Mouse (Mus musculus) mouse embryonic stem cell (cell line): ENCODE results near the gene Arhgap22.

ENCODE experiments used
- in situ Hi-C, 2 experiments: fragments of 300-500 bp; cut with MboI; formaldehyde crosslinking; loops; 1 replicate in 1 of 2; 3 replicates in 1 of 2; pipeline ENCODE4 v1.14.3; 2019 to 2020; ENCODE audit warnings: low sequenced_read_pairs in 2 of 2, low pct_unique_long_range_greater_than_20kb in 1 of 2, mixed read lengths in 1 of 2; ENCODE audit not compliant: unreplicated experiment in 1 of 2

Arhgap22 gene

GRCm38 (mm10) chr14:33377211-33377610 is 163.4 kb downstream of the Arhgap22 start:
- in situ Hi-C loops = no loop called here

- in situ Hi-C loops = no loop called here
Measured at GRCm38 (mm10) chr14:33378723-33379122, 164.9 kb downstream of the Arhgap22 start.

GRCm38 (mm10) chr14:33380830-33381457 is 167.1 kb downstream of the Arhgap22 start:
- in situ Hi-C loops = no loop called here

- in situ Hi-C loops = no loop called here
Measured at GRCm38 (mm10) chr14:33398065-33398860, 184.4 kb downstream of the Arhgap22 start.

GRCm38 (mm10) chr14:33400019-33400418 is 186.2 kb downstream of the Arhgap22 start:
- in situ Hi-C loops = no loop called here

GRCm38 (mm10) chr14:33402331-33402730 is 188.5 kb downstream of the Arhgap22 start:
- in situ Hi-C loops = no loop called here

- in situ Hi-C loops = no loop called here
Measured at GRCm38 (mm10) chr14:33415746-33416145, 201.9 kb downstream of the Arhgap22 start.

GRCm38 (mm10) chr14:33418311-33418909 is 204.6 kb downstream of the Arhgap22 start:
- in situ Hi-C loops = no loop called here
